Mouse (Mus musculus): ENCODE results near the gene Slc39a13. TPM values are rescaled to one million over a fixed set of nuclear protein-coding genes. Genes with fewer than 3 reads are reported as not detected.

Slc39a13 gene
- polyA plus RNA-seq (2016; fragmentation: Nextera tagmentation; extraction: Ambion mirVana): 15.1 and 15.3 TPM in 2 replicates

GRCm38 (mm10) chr2:91070076-91070800 lies at the start of gene Slc39a13:
Gene Slc39a13, minus strand, starts transcription at chr2:91070417.
- peaks cover 15% of the 10 kb centered on the region for H3K36me3 ChIP-seq
- peak within 1 kb of the TSS; percentile 93 for H3K4me2 ChIP-seq
- H3K27ac ChIP-seq: peak within 1 kb of the TSS; percentile 84
- peak within 1 kb of the TSS; percentile 79 for H3K9ac ChIP-seq
- ATAC-seq: peak; percentile 95
- peaks cover 25% of the 10 kb centered on the region for H3K4me1 ChIP-seq
- no peaks in the 10 kb centered on the region for H3K9me3 ChIP-seq (replicated peaks)
- no peaks in the 10 kb centered on the region for H3K27me3 ChIP-seq (replicated peaks)
- peak within 1 kb of the TSS; percentile 70 for H3K4me3 ChIP-seq
- WGBS (ENCODE audit: insufficient replicate concordance): 1% methylated on average over 69 of the region's 69 CpGs

GRCm38 (mm10) chr2:91119551-91119950 lies 49.3 kb upstream of the Slc39a13 start:
- Histone ChIP-seq H3K4me3 (no peak overlapping the region), H3K9ac (no peak overlapping the region), H3K4me2 (no peak overlapping the region), H3K27ac (no peak overlapping the region), H3K9me3 (replicated peaks) (no peaks in the 10 kb centered on the region), H3K4me1 (peaks cover 15% of the 10 kb centered on the region), H3K36me3 (0 out of 2 replicates have a peak, but pooled peaks cover 2% of the 10 kb centered on the region), H3K27me3 (replicated peaks) (peaks cover 31% of the 10 kb centered on the region)
- ATAC-seq: no peak
- 67% methylated on average over 6 of the region's 6 CpGs for WGBS (ENCODE audit: insufficient replicate concordance)

- no peak overlapping the region for H3K27ac ChIP-seq
- no peaks in the 10 kb centered on the region for H3K9me3 ChIP-seq (replicated peaks)
- no peak overlapping the region for H3K4me3 ChIP-seq
- peaks cover 31% of the 10 kb centered on the region for H3K27me3 ChIP-seq (replicated peaks)
- H3K4me2 ChIP-seq: no peak overlapping the region
- no peak for ATAC-seq
- H3K4me1 ChIP-seq: peaks cover 20% of the 10 kb centered on the region
- 86% methylated on average over 19 of the region's 19 CpGs for WGBS (ENCODE audit: insufficient replicate concordance)
- no peak overlapping the region for H3K9ac ChIP-seq
- H3K36me3 ChIP-seq: 0 out of 2 replicates have a peak, but pooled peaks cover 2% of the 10 kb centered on the region
Observed at GRCm38 (mm10) chr2:91119061-91119460, 48.8 kb upstream of the Slc39a13 start.

GRCm38 (mm10) chr2:91118647-91119046 lies 48.4 kb upstream of the Slc39a13 start:
- Histone ChIP-seq H3K4me1 (peaks cover 24% of the 10 kb centered on the region), H3K27me3 (replicated peaks) (peaks cover 31% of the 10 kb centered on the region), H3K9ac (no peak overlapping the region), H3K9me3 (replicated peaks) (no peaks in the 10 kb centered on the region), H3K27ac (no peak overlapping the region), H3K36me3 (0 out of 2 replicates have a peak, but pooled peaks cover 2% of the 10 kb centered on the region), H3K4me2 (no peak overlapping the region), H3K4me3 (no peak overlapping the region)
- no peak for ATAC-seq
- 54% methylated on average over 1 of the region's 1 CpGs for WGBS (ENCODE audit: insufficient replicate concordance)

- H3K27ac ChIP-seq: no peak within 1 kb of the TSS
- ATAC-seq: no peak
- H3K36me3 ChIP-seq: 0 out of 2 replicates have a peak, but pooled peaks cover 2% of the 10 kb centered on the region
- H3K4me1 ChIP-seq: peaks cover 33% of the 10 kb centered on the region
- H3K4me2 ChIP-seq: no peak within 1 kb of the TSS
- 68% methylated on average over 11 of the region's 11 CpGs for WGBS (ENCODE audit: insufficient replicate concordance)
- no peak within 1 kb of the TSS for H3K4me3 ChIP-seq
- H3K9me3 ChIP-seq (replicated peaks): no peaks in the 10 kb centered on the region
- peaks cover 28% of the 10 kb centered on the region for H3K27me3 ChIP-seq (replicated peaks)
- no peak within 1 kb of the TSS for H3K9ac ChIP-seq
Observed at GRCm38 (mm10) chr2:91117585-91118275, 47.5 kb upstream of the Slc39a13 start, which contains the start of gene Mybpc3. Gene Mybpc3, plus strand, starts transcription at chr2:91118144.

- Histone ChIP-seq H3K4me2 (no peak overlapping the region), H3K36me3 (0 out of 2 replicates have a peak, but pooled peaks cover 2% of the 10 kb centered on the region), H3K9me3 (replicated peaks) (no peaks in the 10 kb centered on the region), H3K9ac (no peak overlapping the region), H3K4me3 (no peak overlapping the region), H3K27ac (no peak overlapping the region), H3K27me3 (replicated peaks) (peaks cover 21% of the 10 kb centered on the region), H3K4me1 (peaks cover 42% of the 10 kb centered on the region)
- WGBS (ENCODE audit: insufficient replicate concordance): 65% methylated on average over 5 of the region's 5 CpGs
- ATAC-seq: no peak
Observed at GRCm38 (mm10) chr2:91116842-91117241, 46.6 kb upstream of the Slc39a13 start.

GRCm38 (mm10) chr2:91115578-91115970 lies 45.4 kb upstream of the Slc39a13 start:
- peak overlapping the region; percentile 33; the same call in 1 of the 2 replicates for H3K4me3 ChIP-seq
- peak overlapping the region; percentile 40 for H3K9ac ChIP-seq
- peaks cover 9% of the 10 kb centered on the region; the same call in 1 of the 2 replicates for H3K27me3 ChIP-seq (replicated peaks)
- 66% methylated on average over 12 of the region's 12 CpGs for WGBS (ENCODE audit: insufficient replicate concordance)
- H3K36me3 ChIP-seq: peaks cover 2% of the 10 kb centered on the region; the same call in 1 of the 2 replicates
- no peak overlapping the region for H3K27ac ChIP-seq
- no peak for ATAC-seq
- peak overlapping the region; percentile 60 for H3K4me2 ChIP-seq
- no peaks in the 10 kb centered on the region for H3K9me3 ChIP-seq (replicated peaks)
- peaks cover 43% of the 10 kb centered on the region for H3K4me1 ChIP-seq

- Histone ChIP-seq H3K9me3 (replicated peaks) (no peaks in the 10 kb centered on the region), H3K4me3 (peak overlapping the region; percentile 33; the same call in 1 of the 2 replicates), H3K9ac (peak overlapping the region; percentile 40), H3K36me3 (peaks cover 2% of the 10 kb centered on the region; the same call in 1 of the 2 replicates), H3K27ac (no peak overlapping the region), H3K4me2 (peak overlapping the region; percentile 60), H3K27me3 (replicated peaks) (peaks cover 3% of the 10 kb centered on the region; the same call in 1 of the 2 replicates), H3K4me1 (peaks cover 45% of the 10 kb centered on the region)
- peak; percentile 38; the same call in 1 of the 2 replicates for ATAC-seq
- 49% methylated on average over 42 of the region's 42 CpGs for WGBS (ENCODE audit: insufficient replicate concordance)
Observed at GRCm38 (mm10) chr2:91114781-91115577, 44.8 kb upstream of the Slc39a13 start.

- H3K27me3 ChIP-seq (replicated peaks): peaks cover 2% of the 10 kb centered on the region; the same call in 1 of the 2 replicates
- 43% methylated on average over 6 of the region's 6 CpGs for WGBS (ENCODE audit: insufficient replicate concordance)
- no peak overlapping the region for H3K9ac ChIP-seq
- no peak overlapping the region for H3K27ac ChIP-seq
- H3K9me3 ChIP-seq (replicated peaks): no peaks in the 10 kb centered on the region
- H3K36me3 ChIP-seq: peaks cover 2% of the 10 kb centered on the region; the same call in 1 of the 2 replicates
- peak overlapping the region; percentile 36 for H3K4me2 ChIP-seq
- H3K4me3 ChIP-seq: no peak overlapping the region
- H3K4me1 ChIP-seq: peaks cover 55% of the 10 kb centered on the region
- peak; percentile 64 for ATAC-seq
Observed at GRCm38 (mm10) chr2:91113852-91114251, 43.6 kb upstream of the Slc39a13 start.

- WGBS (ENCODE audit: insufficient replicate concordance): 63% methylated on average over 10 of the region's 10 CpGs
- no peak for ATAC-seq
- Histone ChIP-seq H3K36me3 (peaks cover 2% of the 10 kb centered on the region; the same call in 1 of the 2 replicates), H3K27me3 (replicated peaks) (peaks cover 2% of the 10 kb centered on the region; the same call in 1 of the 2 replicates), H3K27ac (peak overlapping the region; percentile 23; the same call in 1 of the 2 replicates), H3K4me1 (peaks cover 60% of the 10 kb centered on the region), H3K9me3 (replicated peaks) (no peaks in the 10 kb centered on the region), H3K4me3 (no peak overlapping the region), H3K9ac (no peak overlapping the region), H3K4me2 (peak overlapping the region; percentile 36; the same call in 1 of the 2 replicates)
Observed at GRCm38 (mm10) chr2:91113334-91113733, 43.1 kb upstream of the Slc39a13 start.

GRCm38 (mm10) chr2:91112491-91112890 lies 42.3 kb upstream of the Slc39a13 start:
- ATAC-seq: no peak
- Histone ChIP-seq H3K9me3 (replicated peaks) (no peaks in the 10 kb centered on the region), H3K4me2 (no peak overlapping the region), H3K4me1 (peaks cover 66% of the 10 kb centered on the region), H3K27me3 (replicated peaks) (no peaks in the 10 kb centered on the region; the same call in 1 of the 2 replicates), H3K36me3 (peaks cover 2% of the 10 kb centered on the region; the same call in 1 of the 2 replicates), H3K4me3 (no peak overlapping the region), H3K9ac (no peak overlapping the region), H3K27ac (peak overlapping the region; percentile 36; the same call in 1 of the 2 replicates)
- WGBS (ENCODE audit: insufficient replicate concordance): 51% methylated on average over 4 of the region's 4 CpGs
